ENCODE assay signal across 23 mouse cellular contexts in the genomic region with DNA sequence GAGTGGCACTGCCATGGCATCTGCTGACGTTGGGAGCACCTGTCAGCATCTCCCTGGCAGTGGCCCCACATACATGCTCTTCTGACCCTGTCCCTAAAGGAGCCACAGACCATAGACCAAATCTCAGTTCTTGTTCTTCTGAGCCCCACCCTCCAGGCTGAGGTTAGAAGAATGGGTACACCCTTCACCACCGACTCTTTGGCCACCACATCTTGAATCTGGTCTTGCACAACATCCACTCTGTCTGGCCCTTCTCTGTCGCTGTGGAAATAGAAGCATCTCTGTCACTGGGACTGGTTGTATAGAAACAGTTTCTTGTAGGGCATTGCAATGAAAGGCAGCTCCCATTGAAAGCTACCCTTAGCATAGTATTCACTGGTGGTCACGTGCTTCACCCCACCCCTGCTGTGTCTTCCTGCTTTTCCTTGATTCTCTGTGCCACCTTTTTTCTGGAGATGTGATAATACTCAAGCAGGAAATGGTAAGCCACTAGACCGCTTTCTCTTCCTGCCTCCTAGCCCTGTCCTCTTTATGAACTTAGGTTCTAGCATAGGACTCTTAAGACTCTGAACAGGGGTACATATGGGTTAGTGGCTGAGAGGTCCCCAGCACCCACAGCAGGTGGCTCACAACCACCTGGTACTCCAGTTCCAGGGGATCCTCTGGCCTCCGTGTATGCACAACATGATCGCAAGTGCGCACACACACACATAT. TPM values are rescaled to one million over a fixed set of nuclear protein-coding genes. Genes with fewer than 3 reads are reported as not detected.
A peak's percentile ranks its signal among the peaks of the same experiment; 100 is the strongest.
DNase-seq lines count a peak whose midpoint lies in the region; ATAC-seq and TF ChIP-seq lines count a peak whose summit lies in the region.
"Had no signal": no experiment of that assay in that cellular context is flagged by ENCODE, and none has a peak within 500 bp of the region (broad histone marks: within the 10 kb centered on the region; RNA-seq: fewer than 3 reads in every experiment).

No protein-coding gene starts in this region.

- TF ChIP-seq CTCF in intestine, postnatal 0 days (IDR thresholded peaks at IDR 0.05; ENCODE audit: low read depth) = no peak

- H3K9me3 ChIP-seq in intestine, postnatal 0 days (ENCODE audit: control insufficient read depth) = no peaks in the 10 kb centered on the region
- no peaks in the 10 kb centered on the region for H3K9me3 ChIP-seq in intestine, embryonic 16.5 days (ENCODE audit: control insufficient read depth, low read length)
- H3K9me3 ChIP-seq: forebrain, embryonic 10.5 days; forebrain, embryonic 13.5 days; heart, embryonic 10.5 days; heart, embryonic 13.5 days; hindbrain, embryonic 10.5 days; hindbrain, embryonic 13.5 days had no signal

- no peaks in the 10 kb centered on the region for H3K27me3 ChIP-seq in intestine, postnatal 0 days (replicated peaks; ENCODE audit: control insufficient read depth, insufficient read depth, low read length)
- no peaks in the 10 kb centered on the region for H3K27me3 ChIP-seq in intestine, embryonic 16.5 days (replicated peaks; ENCODE audit: control insufficient read depth, insufficient read depth, low read length)
- H3K27me3 ChIP-seq: forebrain, embryonic 13.5 days; heart, embryonic 13.5 days; hindbrain, embryonic 13.5 days had no signal

- no peaks in the 10 kb centered on the region for H3K4me1 ChIP-seq in intestine, postnatal 0 days (replicated peaks; ENCODE audit: control insufficient read depth, insufficient read depth, low read length)
- H3K4me1 ChIP-seq in intestine, embryonic 16.5 days (ENCODE audit: control insufficient read depth, insufficient read depth, low read length) = no peaks in the 10 kb centered on the region
- H3K4me1 ChIP-seq: forebrain, embryonic 10.5 days; forebrain, embryonic 13.5 days; heart, embryonic 10.5 days; heart, embryonic 13.5 days; hindbrain, embryonic 10.5 days; hindbrain, embryonic 13.5 days had no signal

- DNase-seq in 416B (ENCODE audit: low read depth) = peak; percentile 84
- DNase-seq: adrenal gland, adult 8-10 months; adrenal gland, postnatal 25 days; cerebellum, adult 11-12 months; cerebellum, adult 8-10 months; cerebellum, postnatal 10 days; cerebellum, postnatal 36 days; gastrocnemius, postnatal 14 days; heart, adult 2 months had no signal

- 90% methylated on average over 8 of the region's 8 CpGs for WGBS in intestine, postnatal 0 days
- 89% methylated on average over 8 of the region's 8 CpGs for WGBS in intestine, embryonic 16.5 days

- H3K36me3 ChIP-seq in intestine, postnatal 0 days (ENCODE audit: control insufficient read depth, insufficient read depth) = peaks cover 47% of the 10 kb centered on the region
- H3K36me3 ChIP-seq in intestine, embryonic 16.5 days (ENCODE audit: control insufficient read depth, insufficient read depth, low read length) = peaks cover 10% of the 10 kb centered on the region; the same call in 1 of the 2 replicates

- no peak overlapping the region for H3K4me3 ChIP-seq in intestine, postnatal 0 days (ENCODE audit: low read depth, low read length)
- H3K4me3 ChIP-seq in intestine, embryonic 16.5 days (ENCODE audit: low read length) = no peak overlapping the region
- H3K4me3 ChIP-seq: forebrain, embryonic 10.5 days; forebrain, embryonic 13.5 days; heart, adult 2 months; heart, embryonic 10.5 days; heart, embryonic 13.5 days; hindbrain, embryonic 10.5 days; hindbrain, embryonic 13.5 days had no signal

- peak; percentile 78 for ATAC-seq in common myeloid progenitor, adult 5-6 weeks (replicated peaks; ENCODE audit: low read depth, poor library complexity, severe bottlenecking)
- peak; percentile 97 for ATAC-seq in megakaryocyte, adult 5-6 weeks (ENCODE audit: poor library complexity, severe bottlenecking)
- ATAC-seq in monocyte, adult 5-6 weeks (replicated peaks; ENCODE audit: insufficient number of reproducible peaks, low FRiP score, low TSS enrichment, poor library complexity, severe bottlenecking) = peak; percentile 86
- ATAC-seq in intestine, postnatal 0 days = no peak
- no peak for ATAC-seq in intestine, embryonic 16.5 days
- ATAC-seq: activated CD4-positive, CD25-positive, alpha-beta regulatory T cell, adult 4 months; forebrain, embryonic 13.5 days; forebrain, embryonic 16.5 days; hindbrain, embryonic 16.5 days had no signal

- H3K27ac ChIP-seq in intestine, postnatal 0 days (ENCODE audit: low read depth, low read length) = no peak overlapping the region
- no peak overlapping the region for H3K27ac ChIP-seq in intestine, embryonic 16.5 days (ENCODE audit: low read length)
- H3K27ac ChIP-seq: forebrain, embryonic 10.5 days; forebrain, embryonic 13.5 days; heart, adult 2 months; heart, embryonic 10.5 days; heart, embryonic 13.5 days; hindbrain, embryonic 10.5 days; hindbrain, embryonic 13.5 days had no signal

- H3K4me2 ChIP-seq in intestine, postnatal 0 days (replicated peaks; ENCODE audit: low read depth) = no peak overlapping the region
- H3K4me2 ChIP-seq in intestine, embryonic 16.5 days (ENCODE audit: low read depth, low read length) = no peak overlapping the region
- H3K4me2 ChIP-seq: forebrain, embryonic 13.5 days; heart, embryonic 13.5 days; hindbrain, embryonic 13.5 days had no signal

- H3K9ac ChIP-seq in intestine, postnatal 0 days (ENCODE audit: low read depth, low read length) = no peak overlapping the region
- no peak overlapping the region for H3K9ac ChIP-seq in intestine, embryonic 16.5 days (ENCODE audit: low read depth, low read length)
- H3K9ac ChIP-seq: forebrain, embryonic 13.5 days; heart, embryonic 13.5 days; hindbrain, embryonic 13.5 days had no signal

RNA-seq across cellular contexts. Expression of a gene that starts 25.9 kb away (rescaled TPM):
- total RNA-seq in common myeloid progenitor, adult 5-6 weeks (2017) = 5.4 and 5.7 TPM in 2 replicates
- 4.6 and 5.4 TPM in 2 replicates for total RNA-seq in megakaryocyte, adult 5-6 weeks (2015)
- 4.6 and 4.8 TPM in 2 replicates for total RNA-seq in megakaryocyte, adult 5-6 weeks (2017)
- 2.3 to 6.9 TPM (median 2.6 TPM) in 3 replicates for total RNA-seq in monocyte, adult 5-6 weeks (2017)
- polyA plus RNA-seq in intestine, postnatal 0 days (2015; fragmentation: Nextera tagmentation; extraction: Ambion mirVana) = 1.1 and 1.4 TPM in 2 replicates
- polyA plus RNA-seq in intestine, embryonic 16.5 days (2015; fragmentation: Nextera tagmentation; extraction: Ambion mirVana) = 1.5 TPM in 2 replicates

Comparison
In these comparisons a context has a peak if more than half of its experiments do, and no peak if none do; other contexts are left out.
1. ATAC-seq: peak in common myeloid progenitor, adult 5-6 weeks (single experiment), megakaryocyte, adult 5-6 weeks (single experiment) and monocyte, adult 5-6 weeks (single experiment); none in intestine, postnatal 0 days (single experiment) and intestine, embryonic 16.5 days (single experiment).